Mouse (Mus musculus) mature B cell (primary cell): ENCODE results near the gene Tprg.

Source experiments
- in situ Hi-C: fragments of 300-500 bp; cut with MboI; formaldehyde crosslinking; loops from 2 replicates; pipeline ENCODE4 v1.14.3; 2019

The Tprg gene

DNA sequence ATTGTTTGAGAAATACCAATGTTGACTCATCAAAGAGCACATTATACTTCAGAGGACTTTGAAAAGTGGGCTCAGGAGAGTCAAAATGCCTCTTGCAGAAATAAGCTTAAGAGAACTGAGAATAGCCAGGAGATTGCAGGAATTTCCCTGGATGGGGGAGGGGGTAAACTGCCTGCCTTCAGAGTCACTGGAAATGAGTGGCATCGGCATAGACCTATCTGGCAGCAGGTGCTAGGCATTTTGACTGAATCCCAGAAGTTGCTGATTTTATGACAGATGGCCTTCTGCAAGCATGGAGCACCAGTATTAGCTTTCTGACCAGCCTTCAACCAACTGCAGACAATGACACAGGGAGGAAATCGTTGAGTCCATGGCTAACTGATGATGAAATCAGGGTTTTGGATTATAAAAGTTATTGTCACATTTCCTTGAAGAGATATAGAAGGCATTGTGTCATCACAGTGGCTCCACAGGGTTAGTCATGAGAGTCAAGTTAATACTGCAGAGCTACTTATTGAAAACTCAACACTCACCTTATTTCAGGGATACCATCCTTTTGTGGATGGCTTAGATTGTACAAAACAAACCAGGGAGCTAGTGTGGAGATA lies 39.1 kb downstream of the Tprg start:
- in situ Hi-C loops: no loop called here

DNA sequence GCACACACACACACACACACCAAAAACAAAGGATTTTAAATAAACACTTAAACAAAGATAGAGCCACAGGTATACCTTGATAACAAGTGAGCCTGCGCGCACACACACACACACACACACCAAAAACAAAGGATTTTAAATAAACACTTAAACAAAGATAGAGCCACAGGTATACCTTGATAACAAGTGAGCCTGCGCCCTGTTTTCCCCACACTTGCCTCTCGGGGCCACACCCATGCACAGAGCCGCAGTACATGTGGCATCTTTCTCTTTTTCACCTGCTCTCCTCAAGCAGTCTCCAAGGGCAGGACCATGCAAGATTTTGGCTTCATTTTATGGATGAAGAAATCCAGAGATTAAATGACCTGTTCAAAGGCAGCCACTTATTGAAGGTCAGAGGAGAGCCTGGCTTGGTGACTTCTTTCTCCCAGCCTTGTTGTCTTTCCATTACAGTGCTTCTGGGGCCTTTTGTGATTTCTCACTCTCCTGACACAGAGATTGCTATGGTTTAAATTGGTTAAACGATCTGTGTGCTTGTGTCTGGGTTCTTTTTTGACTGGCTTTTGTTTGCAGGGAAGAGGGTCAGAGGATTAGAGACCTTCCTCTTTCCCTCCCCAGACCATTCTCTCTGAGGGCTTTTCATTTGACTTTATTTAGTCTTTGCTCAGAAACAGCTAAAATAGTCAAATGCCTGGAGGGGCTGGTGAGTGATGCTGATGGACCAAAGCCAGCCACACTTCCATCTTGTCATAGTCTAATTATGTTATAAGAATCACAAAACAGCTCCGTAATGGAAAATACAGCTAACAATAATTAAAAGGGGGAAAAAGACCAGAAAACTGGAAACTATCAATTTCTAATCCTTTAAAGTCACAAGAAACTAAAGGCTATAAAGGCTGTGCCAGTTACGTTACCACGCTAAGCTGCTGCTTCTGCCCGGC lies 46.9 kb downstream of the Tprg start:
- in situ Hi-C loops: no loop called here

DNA sequence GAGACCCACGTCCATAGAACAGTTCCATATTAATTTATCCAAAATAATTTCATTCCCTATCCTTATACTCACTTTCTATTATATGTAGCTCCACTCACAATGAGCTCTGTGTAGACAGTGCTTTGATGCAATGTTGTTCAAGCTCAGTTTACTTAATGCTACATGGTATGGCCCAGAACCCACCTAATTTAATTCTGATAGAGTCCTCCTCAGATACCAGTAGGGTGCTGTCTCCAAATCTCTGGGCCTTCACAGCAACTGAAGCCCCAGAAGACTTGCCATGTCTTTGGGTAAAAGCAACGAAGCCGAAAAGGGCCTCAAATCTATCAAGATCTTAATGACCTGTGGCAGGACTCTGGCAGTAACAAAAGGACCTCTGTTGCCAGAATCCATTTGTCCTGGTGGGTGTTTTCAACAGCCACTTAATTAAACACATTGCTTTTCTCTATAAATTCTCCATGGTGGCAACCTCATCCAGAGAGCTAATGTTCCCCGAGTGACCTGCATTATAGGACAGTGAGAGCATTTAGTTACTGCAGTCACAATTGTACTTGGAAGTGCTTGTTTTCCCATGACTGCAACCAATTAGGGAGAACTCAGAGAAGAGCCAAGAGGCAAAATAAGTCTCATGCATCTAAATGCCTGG lies 48.6 kb downstream of the Tprg start:
- in situ Hi-C loops: no loop called here

DNA sequence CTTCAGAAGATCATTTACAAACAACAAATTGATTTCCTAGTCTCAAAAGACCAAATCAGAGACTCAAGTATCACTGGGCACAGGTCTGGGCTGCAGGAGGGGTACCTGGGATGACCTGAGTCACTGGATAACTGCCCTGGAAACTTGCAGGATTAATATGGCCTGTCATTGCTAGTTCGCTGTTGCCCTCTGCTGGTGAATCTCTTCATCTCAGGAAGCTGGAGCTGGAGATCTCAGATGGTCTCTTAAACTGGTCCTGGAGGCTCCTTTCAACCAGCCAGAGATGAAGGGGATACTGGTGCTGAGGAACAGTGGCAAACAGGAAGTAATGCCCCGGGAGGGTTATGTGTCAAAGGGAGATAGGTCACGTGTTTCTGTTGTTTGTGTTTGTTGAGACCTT lies 63.0 kb downstream of the Tprg start:
- in situ Hi-C loops: loop anchor here (10.0 kb wide), 1 partner anchor 1385 kb away; no protein-coding TSS in a partner anchor

DNA sequence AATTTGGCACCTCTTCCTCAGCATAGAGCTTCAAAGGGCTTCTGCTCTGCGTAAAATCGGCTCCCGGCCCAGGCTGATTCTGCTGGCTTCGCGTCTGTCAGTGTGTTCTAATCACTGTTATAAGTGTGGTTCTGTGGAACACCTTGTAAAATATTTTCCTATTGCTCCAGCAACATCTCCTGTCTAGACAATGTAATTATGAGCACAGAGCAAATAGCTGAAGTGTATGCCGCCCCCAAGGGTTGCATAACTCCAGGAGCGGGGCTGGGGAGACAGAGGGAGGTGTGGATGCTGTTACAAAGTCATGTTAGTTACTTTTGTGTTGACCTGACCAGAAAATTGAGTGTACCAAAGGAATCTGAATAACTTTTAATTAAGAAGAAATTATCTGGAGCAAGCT lies 81.2 kb downstream of the Tprg start:
- in situ Hi-C loops: no loop called here

DNA sequence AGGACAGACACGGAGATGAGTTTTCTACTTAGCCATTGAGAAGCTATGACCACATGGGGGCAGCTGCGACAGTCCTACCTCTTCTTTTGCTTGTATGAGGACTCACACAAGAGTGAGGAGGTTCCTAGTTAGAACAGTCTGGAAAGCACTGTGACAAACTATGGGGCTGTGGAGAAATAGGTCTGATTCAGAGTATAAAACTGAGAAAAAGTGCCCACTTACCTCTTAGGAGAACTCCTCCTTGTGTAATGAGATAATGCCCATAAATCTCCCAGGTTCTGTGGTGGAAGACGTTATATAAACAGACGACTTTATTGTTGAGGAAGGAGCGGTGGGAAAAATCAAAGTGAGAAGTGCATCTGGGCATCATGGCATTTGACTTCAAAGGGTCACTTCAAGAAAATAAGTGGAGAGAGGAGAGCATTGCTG lies 83.4 kb downstream of the Tprg start:
- in situ Hi-C loops: no loop called here

DNA sequence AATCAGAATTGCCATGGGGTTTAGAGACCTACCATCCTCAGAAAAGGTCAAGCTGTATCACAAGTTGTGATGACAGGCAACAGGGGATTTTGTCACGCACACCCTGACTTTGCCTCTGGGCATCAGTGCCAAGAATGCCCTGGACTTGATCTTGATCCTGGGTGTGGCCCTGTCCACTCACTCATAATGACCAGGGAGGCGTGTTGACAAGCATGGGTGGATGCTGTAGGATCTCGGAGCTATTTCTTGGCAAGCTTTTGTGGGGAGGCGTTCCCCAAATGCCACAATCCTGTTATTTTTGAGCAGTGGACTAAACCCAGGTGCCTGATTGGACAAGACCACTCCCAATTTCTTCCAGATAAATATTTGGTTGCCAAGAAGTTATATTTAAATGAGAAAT lies 87.5 kb downstream of the Tprg start:
- in situ Hi-C loops: no loop called here

DNA sequence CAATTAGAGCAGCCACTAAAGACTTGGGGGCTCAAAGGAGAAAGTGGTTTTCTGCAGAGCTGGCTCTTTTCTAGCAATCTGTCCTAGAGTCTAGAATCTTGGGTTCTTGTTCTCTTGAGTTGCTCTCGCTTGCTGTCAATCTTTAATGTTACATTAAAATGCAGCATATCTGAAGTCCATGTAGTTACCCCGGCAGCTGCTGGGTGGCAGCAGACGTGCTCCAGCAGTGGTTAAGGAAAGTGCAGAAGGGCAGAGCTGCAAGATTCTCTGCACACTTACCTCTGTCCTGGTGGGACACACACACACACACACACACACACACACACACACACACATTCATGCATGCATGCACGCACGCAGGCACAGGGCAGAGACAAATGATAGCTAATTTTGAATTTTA lies 88.2 kb downstream of the Tprg start:
- in situ Hi-C loops: no loop called here

DNA sequence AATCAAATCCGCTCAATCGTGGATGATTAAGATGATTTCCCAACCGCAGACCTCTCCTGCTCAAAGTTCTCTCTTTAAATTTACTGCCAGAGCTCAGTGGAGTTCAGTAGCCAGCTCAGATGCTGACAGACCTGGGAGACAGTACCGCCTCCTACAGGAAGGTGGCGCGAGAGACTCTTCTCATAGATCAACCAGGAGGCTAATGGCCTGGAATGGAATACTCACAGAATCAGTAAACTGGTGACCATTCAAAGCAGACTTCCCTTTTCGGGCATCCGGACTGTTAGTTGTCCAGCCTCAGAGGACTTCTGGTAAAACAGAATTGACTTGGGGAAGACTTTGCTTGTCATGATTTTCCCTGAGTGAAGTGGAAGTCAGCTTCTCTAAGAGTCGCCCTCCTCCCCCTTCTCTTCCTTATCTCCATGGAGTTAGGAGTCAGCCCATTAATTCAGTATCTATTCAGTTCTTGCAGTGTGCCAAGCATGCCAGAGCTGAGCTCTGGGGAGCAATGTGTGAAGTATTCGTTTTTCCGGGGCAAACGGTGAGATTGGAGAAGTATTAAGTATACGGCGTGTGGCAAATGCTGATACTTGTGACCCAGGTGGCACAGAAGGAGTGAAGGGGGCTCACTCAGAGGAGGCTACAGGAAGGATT lies 90.2 kb downstream of the Tprg start:
- in situ Hi-C loops: no loop called here

DNA sequence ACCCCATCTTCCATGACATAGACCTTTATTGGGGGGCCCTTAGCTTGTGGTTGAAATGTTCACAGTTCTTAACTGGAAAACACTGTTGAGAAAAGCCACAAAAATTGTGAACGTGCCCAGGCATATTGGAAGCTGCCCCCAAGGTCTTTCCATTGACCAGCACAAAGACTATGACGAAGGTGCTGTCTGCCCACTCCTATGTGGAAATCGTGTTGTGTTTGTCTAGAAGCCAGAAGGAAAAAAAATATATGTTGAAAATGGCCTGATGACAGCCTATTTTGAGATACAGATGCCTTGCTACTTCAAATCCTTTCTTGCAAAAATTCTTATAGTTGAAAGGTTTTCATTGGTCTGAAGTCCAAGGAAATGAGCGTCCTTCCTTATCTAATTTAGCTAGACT lies 91.1 kb downstream of the Tprg start:
- in situ Hi-C loops: no loop called here

DNA sequence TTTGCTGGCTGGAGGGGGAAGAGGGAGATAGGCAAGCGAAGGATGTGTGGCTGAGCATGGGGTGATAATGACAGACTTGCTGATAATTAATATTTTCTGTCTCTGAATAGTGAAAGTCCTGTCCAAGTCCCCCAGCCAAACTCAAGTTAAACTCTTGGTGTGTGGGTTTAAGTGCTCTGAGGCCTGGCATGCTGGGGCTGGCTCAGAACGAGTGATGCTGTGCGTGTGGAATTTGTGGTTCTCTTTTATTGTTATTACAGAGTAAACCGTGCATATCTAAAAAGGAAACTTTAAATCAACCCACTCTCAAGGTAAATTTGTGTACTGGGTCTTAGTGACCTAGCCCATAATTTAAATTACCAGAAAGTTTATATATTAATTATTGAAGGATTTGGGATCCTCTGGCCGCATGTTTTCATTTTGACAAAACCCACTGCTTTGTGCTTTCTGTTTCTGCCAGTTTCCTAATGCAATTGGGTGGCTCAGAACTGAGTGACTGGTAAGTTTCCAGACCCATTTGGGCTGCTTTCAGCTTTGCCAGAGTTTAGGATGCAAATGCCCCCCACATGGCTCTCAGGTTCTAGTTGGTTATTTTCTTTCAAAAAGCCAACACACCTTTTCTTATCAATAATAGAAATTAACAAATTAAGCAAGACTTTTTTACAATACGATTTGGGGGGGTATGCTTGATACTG lies 99.0 kb downstream of the Tprg start:
- in situ Hi-C loops: no loop called here

DNA sequence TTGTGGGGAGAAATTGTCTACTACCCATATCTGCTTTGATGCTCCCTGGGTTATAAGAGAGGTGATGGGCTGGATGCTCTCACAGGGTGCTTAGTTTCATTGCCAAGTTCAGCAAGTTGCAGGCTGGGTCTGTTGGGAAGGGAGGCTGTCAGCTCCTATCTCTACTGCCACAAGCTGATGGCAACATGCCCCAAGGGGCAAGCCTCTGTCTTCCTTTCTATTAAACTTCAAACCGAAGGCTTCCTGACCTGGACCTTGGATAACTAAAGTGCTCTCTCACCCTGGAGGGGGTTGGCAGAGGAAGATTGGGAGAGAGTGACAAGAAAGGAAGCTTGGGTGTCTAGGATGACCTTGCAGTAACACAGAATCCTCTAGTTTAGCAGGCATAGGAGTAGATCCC lies 108.1 kb downstream of the Tprg start:
- in situ Hi-C loops: no loop called here

DNA sequence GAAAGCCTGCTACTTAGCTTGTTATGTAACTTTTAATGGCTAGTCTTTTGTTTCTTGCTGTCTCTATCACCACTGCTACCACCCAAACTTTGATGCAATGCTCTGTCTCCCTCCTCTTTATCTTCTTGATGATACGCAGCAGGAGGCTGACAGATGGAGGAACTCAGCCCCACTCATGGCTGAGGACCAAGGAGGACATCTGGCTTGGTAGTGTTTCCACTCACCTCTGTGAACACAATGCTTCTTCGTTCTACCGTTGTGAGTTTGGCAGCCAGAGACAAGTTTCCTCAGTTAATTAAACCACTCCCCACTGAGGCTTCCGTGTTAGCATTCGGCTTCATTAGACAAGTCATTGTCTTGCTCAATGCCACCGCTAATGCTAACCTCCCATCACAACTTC lies 117.5 kb downstream of the Tprg start:
- in situ Hi-C loops: no loop called here

DNA sequence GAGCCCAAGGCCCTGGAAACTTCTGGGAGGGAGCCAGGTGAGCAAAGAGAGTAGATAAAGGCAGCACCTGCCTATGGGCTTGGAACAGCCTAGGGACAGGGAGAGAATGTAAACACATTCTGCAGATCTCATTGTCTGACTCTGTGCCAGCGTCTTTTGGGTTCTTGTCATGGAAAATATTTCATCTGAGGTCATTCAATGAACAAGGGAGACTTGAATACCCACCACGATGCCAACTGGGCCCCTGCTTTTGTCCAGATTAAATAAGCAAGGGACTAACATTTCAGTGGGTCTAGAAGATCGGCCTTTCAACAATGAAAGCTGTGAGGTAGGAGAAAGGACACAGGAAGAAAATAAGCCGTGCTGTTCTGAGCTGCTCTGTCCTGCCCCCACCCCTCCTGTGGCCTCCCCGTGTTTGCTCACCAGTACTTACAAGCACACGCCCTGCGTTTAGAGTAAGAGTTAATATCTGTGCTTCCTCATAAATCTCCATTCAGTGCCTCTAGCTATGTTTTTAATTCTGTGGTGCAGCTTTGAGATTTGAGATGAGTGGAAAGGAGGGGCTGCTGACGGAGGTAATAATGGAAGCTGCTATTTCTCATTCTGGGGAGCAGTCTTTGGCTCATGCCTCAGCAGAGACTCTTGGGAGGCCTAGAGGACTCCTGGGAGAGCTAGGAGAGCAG lies 120.7 kb downstream of the Tprg start:
- in situ Hi-C loops: no loop called here

DNA sequence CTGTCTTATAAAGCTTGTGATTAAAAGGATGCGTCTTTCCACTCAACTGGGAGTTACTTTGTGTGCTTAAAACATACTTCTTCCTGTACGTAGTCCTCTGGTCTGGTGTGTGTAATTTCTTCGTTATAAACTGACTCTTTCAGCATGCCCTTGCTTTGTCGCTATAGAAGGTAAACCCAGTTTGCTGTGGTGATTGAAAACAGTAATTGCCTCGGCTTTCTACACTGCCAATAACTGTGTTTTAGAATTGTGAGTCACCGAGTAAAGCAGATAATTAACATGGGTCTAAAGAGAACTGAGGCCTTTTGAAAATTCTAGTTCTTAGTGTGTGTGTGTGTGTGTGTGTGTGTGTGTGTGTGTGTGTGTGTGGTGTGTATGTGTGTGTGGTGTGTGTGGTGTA lies 121.4 kb downstream of the Tprg start:
- in situ Hi-C loops: no loop called here

DNA sequence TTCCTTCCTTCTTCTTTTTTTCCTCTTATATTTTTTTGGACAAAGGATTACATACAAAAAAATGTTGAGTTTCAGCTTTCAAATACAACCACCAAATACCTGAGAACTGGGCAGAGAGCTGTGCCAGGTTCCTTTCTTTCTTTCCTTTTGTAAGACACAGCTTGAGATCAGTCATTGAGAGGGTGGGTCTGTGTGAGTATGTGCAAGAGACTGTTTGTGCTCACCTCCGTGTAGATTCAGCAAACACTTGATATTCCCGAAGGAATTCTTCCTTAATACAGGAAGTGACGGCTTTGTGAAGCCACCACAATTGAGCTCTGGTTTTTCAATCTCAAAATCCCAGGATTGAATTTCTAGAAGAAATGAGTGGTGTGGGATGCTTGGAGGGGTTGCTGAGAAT lies 124.7 kb downstream of the Tprg start:
- in situ Hi-C loops: no loop called here

DNA sequence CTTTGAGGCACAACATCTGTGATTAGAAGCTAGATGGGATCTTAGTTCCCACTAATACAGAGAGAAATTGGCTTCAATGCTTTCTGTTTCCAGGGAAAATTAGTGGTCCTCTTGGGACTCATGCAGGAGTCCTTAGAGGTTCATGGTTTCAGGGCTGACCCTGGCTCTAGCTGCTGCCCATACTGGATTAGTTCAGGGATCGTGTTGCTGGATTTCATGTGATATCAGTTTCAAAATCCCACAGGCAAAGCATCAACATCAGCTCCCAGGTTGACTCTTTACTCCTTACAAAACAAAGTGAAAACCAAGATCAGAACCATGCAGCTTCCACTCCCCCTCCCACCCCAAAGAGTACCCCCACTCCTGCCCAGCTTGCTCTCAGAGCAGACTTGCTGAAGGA lies 127.3 kb downstream of the Tprg start:
- in situ Hi-C loops: no loop called here

DNA sequence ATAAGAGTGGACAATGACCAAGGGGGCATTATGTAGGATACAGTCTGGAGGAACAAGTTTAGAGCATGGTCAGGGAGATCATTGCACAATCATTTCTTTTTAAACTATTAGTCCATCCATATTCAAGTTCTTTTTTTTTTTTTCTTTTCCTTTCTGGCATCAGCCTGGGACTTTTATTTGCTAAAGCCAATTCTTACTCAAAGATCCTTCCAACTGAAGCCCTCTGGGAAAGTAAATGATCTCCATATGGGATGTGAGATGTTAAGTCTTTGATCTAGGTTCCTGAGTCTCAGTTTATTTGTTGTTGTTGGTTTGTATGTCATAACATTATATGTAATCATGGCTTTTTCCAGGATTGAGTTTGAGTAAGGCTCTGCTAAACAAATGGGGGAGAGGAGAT lies 128.6 kb downstream of the Tprg start:
- in situ Hi-C loops: no loop called here

DNA sequence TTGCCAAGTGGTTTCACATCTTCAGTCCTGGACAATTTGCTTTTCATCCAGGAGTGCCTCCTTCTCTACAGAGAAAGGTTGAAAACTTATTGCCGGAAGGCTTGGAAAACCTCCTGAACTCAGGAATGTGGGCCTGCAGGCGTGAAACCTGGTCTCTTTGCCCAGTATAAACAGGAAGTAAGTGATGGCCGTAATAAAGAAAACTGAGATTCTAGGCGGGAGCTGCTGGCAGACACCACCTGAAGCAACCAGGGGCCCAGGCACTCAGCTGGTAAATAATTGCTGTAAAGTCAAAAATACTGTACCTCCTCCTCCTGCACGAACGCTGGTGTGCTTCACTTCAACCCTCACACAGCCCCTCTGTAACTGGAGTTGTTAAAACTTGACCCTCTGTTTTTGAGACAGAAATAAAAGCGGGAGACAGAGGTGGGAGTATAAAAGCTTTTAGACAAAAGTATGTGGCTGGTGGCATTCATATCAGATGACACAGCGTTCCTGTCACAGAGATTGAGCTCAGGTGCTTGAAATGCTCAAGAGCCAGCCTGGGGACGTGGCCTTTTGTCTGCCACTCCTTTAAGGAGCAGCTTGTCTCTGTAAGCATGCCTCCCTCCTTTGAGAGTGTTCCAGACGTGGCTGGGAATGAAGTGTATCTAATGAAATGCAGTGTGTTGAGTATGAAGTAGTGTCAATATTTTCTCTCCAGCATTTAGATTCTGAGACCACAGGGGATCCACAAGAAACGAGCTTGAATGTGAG lies 131.4 kb downstream of the Tprg start:
- in situ Hi-C loops: no loop called here

DNA sequence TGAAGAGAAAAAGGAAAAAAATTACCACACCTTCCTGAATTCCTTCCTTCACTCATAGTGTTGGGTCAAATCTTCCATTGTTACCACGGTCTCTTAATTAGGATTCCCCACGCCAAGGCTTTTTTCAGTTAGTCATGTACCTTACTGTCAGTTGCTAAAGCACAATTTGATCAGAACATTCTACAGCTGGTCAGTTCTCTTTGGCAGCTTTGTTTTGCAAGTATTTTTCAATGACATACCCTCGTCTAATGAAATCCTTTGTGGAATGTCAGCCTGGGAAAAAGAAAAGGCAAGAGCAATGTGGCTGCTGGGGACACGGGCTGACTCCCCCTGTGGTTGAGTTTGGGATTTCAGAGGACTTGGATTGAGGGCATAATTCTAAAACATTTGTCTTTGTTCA lies 136.4 kb downstream of the Tprg start:
- in situ Hi-C loops: no loop called here

DNA sequence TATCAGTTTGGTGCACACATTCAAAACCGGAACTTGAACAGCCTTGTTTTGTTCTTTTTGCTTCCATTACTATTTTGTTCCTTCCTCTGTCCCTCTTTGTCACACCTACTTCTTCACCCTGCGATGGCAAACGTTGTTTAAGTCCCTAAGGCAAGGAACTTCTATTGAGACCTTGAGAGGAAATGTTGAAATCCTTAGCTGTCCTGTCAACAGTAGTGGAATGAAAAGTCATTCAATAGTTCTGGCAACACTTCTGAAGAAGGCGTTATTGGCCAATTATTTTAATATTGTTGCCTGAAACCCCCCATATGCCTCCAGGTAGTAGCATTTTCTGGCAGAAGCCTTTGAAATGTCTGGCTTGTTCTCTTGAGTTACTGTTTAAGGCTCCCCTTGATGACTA lies 137.4 kb downstream of the Tprg start:
- in situ Hi-C loops: no loop called here
